Mouse (Mus musculus): Measurements from ENCODE around the gene Map7d2. TPM values are rescaled to one million over a fixed set of nuclear protein-coding genes. Genes with fewer than 3 reads are reported as not detected.

Gene Map7d2
- total and polyA plus RNA-seq, 3 experiments, result 0.10 TPM; not detected in 2

GRCm38 (mm10) chrX:159459006-159459654 is 44.8 kb downstream of the Map7d2 start:
- H3K4me1 ChIP-seq (ENCODE audit: control insufficient read depth in 1 of 2, insufficient read depth in 2 of 2, low read length in 2 of 2), result no peaks in the 10 kb centered on the region
- H3K27me3 ChIP-seq (ENCODE audit: control insufficient read depth in 1 of 2, insufficient read depth in 2 of 2, low read length in 2 of 2), result no peaks in the 10 kb centered on the region
- H3K27ac ChIP-seq (ENCODE audit: control insufficient read depth, low read depth, low read length), result no peak overlapping the region
- H3K36me3 ChIP-seq (ENCODE audit: control insufficient read depth in 1 of 2, insufficient read depth in 2 of 2, low read length in 2 of 2), result no peaks in the 10 kb centered on the region
- no peak for TF ChIP-seq ELF1 (IDR thresholded peaks at IDR 0.05; ENCODE audit: low read depth, low read length)
- TF ChIP-seq USF1 (IDR thresholded peaks at IDR 0.05; ENCODE audit: low read depth, low read length), result no peak
- TF ChIP-seq NRF1 (IDR thresholded peaks at IDR 0.05; ENCODE audit: insufficient read depth, low read depth, low read length, poor library complexity, severe bottlenecking), result no peak
- no peak for TF ChIP-seq BHLHE40 (IDR thresholded peaks at IDR 0.05; ENCODE audit: borderline replicate concordance, low read depth, low read length)
- no peak for TF ChIP-seq ZNF384 (IDR thresholded peaks at IDR 0.05; ENCODE audit: low read depth, low read length)
- TF ChIP-seq RCOR1 (IDR thresholded peaks at IDR 0.05; ENCODE audit: low read depth, low read length), result no peak
- TF ChIP-seq CTCF (IDR thresholded peaks at IDR 0.05 in 2 of 3, conservative IDR thresholded peaks at IDR 0.05 in 1 of 3; ENCODE audit: control insufficient read depth in 1 of 3, insufficient read depth in 1 of 3, low read depth in 2 of 3, low read length in 3 of 3, poor library complexity in 1 of 3, severe bottlenecking in 1 of 3), result no peak
- TF ChIP-seq CHD1 (IDR thresholded peaks at IDR 0.05; ENCODE audit: low read depth, low read length), result no peak
- no peaks in the 10 kb centered on the region for H3K9me3 ChIP-seq (replicated peaks; ENCODE audit: insufficient read depth, low read length)
- no peak for DNase-seq (ENCODE audit: low read depth, low spot score)
- H3K79me2 ChIP-seq (ENCODE audit: control insufficient read depth, insufficient read depth, low read length, poor library complexity), result no peaks in the 10 kb centered on the region
- H3K4me3 ChIP-seq (ENCODE audit: control insufficient read depth in 1 of 2, insufficient read depth in 1 of 2, low read depth in 2 of 2, low read length in 2 of 2), result no peak overlapping the region
- H3K9ac ChIP-seq (ENCODE audit: control insufficient read depth, low read depth, low read length, poor library complexity, severe bottlenecking), result no peak overlapping the region

- DNase-seq (ENCODE audit: low read depth, low spot score), result no peak
- no peak overlapping the region for H3K4me3 ChIP-seq (ENCODE audit: control insufficient read depth in 1 of 2, insufficient read depth in 1 of 2, low read depth in 2 of 2, low read length in 2 of 2)
- no peaks in the 10 kb centered on the region for H3K79me2 ChIP-seq (ENCODE audit: control insufficient read depth, insufficient read depth, low read length, poor library complexity)
- H3K9ac ChIP-seq (ENCODE audit: control insufficient read depth, low read depth, low read length, poor library complexity, severe bottlenecking), result no peak overlapping the region
- peaks cover 0 to 6% of the 10 kb centered on the region in 2 experiments; a peak in 1 of 4 replicates for H3K36me3 ChIP-seq (ENCODE audit: control insufficient read depth in 1 of 2, insufficient read depth in 2 of 2, low read length in 2 of 2)
- TF ChIP-seq CHD2 (IDR thresholded peaks at IDR 0.05; ENCODE audit: low read length), result no peak
- TF ChIP-seq CHD1 (IDR thresholded peaks at IDR 0.05; ENCODE audit: low read depth, low read length), result no peak
- no peak for TF ChIP-seq MAFK (IDR thresholded peaks at IDR 0.05; ENCODE audit: borderline replicate concordance, low read depth, low read length)
- no peak for TF ChIP-seq MXI1 (IDR thresholded peaks at IDR 0.05; ENCODE audit: low read depth, low read length)
- no peak for TF ChIP-seq ZNF384 (IDR thresholded peaks at IDR 0.05; ENCODE audit: low read depth, low read length)
- TF ChIP-seq MYB (IDR thresholded peaks at IDR 0.05; ENCODE audit: low read depth, low read length), result no peak
- TF ChIP-seq TBP (IDR thresholded peaks at IDR 0.05; ENCODE audit: low read depth, low read length), result no peak
- no peak for TF ChIP-seq NRF1 (IDR thresholded peaks at IDR 0.05; ENCODE audit: insufficient read depth, low read depth, low read length, poor library complexity, severe bottlenecking)
- TF ChIP-seq TCF12 (IDR thresholded peaks at IDR 0.05; ENCODE audit: low read depth, low read length), result no peak
- no peak for TF ChIP-seq SIN3A (IDR thresholded peaks at IDR 0.05; ENCODE audit: low read length)
- H3K9me3 ChIP-seq (replicated peaks; ENCODE audit: insufficient read depth, low read length), result no peaks in the 10 kb centered on the region
- no peaks in the 10 kb centered on the region for H3K27me3 ChIP-seq (ENCODE audit: control insufficient read depth in 1 of 2, insufficient read depth in 2 of 2, low read length in 2 of 2)
- peaks cover 0 to 5% of the 10 kb centered on the region in 2 experiments; a peak in 1 of 4 replicates for H3K4me1 ChIP-seq (ENCODE audit: control insufficient read depth in 1 of 2, insufficient read depth in 2 of 2, low read length in 2 of 2)
- H3K27ac ChIP-seq (ENCODE audit: control insufficient read depth, low read depth, low read length), result no peak overlapping the region
Observed at GRCm38 (mm10) chrX:159474799-159475198, 60.4 kb downstream of the Map7d2 start.

Data from MEL (cell line).